Mouse (Mus musculus): ENCODE data around the gene Olfr1361.
A peak's percentile ranks its signal among the peaks of the same experiment; 100 is the strongest.

Olfr1361 gene

GRCm38 (mm10) chr13:21663286-21663685, at the start of gene Olfr1361:
Olfr1361 (minus strand) TSS chr13:21663386.
- no peak for DNase-seq

DNA sequence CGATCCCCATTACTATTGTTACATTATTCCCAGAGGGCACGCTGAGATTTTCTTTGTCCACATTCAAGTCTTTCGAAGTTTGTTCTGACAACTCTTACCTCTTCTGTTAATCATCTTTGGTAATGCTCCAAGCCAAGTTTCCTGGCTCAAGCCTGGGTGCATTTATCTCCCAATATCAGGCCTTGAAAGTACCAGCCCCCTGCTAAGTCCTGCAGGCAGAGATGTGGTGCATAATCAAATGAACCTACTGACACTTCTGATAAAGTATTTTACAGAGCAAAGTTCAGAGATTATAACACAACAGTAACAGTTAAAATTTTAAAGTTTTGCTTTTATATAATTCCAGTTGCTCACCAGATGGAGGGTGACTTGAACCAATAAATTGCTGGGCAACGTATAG, 48.5 kb upstream of the Olfr1361 start:
- DNase-seq, result no peak

GRCm38 (mm10) chr13:21710821-21711525, 47.8 kb upstream of the Olfr1361 start:
- peak; percentile 81 for DNase-seq

DNA sequence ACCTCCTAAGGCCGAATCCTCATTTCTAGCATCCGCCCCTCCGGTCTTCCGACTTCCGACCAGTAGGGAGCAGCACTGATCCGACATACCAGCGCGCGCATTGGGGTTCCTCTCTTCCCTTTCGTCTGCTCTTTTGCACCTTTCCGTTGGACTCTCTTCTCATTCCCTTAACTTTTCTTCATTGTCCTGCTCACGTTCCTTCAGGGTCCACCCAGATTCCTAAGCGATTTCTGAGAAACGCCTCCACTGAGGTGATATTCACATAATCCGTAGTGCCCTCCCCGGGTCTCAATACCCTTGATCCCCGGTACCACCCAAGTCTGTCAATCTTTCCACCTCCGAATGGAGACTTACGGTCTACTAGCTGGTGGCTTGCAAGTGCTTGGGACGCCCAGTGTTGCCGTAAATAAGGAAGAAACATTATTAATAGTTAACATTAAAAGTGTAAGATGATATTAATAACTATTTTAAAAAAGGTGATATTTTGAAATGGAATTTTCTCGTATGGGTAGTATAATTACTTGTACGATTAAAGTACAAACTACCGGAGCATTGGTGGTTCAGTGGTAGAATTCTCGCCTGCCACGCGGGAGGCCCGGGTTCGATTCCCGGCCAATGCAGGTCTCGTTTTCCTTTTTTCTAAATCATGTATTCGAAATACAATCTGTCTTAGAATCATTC, 47.0 kb upstream of the Olfr1361 start:
- peak; percentile 88 to 92 for DNase-seq

- no peak for DNase-seq
These were observed 43.5 kb upstream of the Olfr1361 start for GRCm38 (mm10) chr13:21706669-21707068.

DNA sequence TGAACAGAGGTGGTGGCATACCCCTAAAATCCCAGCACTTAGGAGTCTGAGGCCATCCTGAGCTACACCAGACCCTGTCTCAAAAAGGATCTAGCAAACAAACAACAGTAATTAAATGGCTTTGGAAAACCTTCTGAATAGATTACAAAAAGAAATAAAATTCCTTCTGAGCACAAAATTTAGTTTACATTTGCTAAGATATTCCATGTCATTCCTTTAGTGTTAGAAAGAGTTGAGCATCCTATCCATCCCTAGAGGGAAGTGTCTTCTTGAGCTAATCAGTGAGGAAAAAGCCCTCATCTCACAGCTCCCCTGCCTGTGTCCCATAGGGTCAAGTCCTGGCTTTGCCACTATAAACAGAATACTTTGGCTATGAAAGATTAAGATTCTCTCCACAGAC, 34.6 kb upstream of the Olfr1361 start, which contains the start of gene Olfr1359:
TSS of gene Olfr1359 (plus strand) at position 301 of the 400 bp plus-strand sequence.
- DNase-seq, result no peak

DNA sequence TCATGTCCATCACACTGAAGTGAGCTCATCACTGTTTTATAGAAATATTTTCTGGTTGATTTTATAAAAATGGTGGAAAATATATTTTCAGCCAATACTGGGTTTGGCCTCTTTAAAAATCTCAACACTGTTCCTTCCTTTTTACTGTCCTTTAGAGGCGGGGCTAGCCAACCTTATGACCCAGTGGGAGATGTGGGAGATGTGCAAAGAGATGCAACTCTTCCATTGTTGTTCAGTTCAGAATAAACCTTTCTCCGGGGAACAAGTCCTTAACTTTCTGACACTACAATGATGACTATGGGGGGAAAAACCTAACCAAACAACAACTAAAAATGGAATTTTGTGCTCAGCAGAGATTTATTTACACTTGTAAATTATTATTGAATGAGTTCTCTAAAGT, 14.1 kb upstream of the Olfr1361 start, which contains the start of gene Olfr1360:
TSS of gene Olfr1360 (minus strand) at position 101 of the 400 bp plus-strand sequence.
- no peak for DNase-seq

- DNase-seq, result no peak
These were observed 20.8 kb downstream of the Olfr1361 start, which contains the start of gene Olfr11 for GRCm38 (mm10) chr13:21642418-21642817. Olfr11 (minus strand) TSS chr13:21642518.

DNA sequence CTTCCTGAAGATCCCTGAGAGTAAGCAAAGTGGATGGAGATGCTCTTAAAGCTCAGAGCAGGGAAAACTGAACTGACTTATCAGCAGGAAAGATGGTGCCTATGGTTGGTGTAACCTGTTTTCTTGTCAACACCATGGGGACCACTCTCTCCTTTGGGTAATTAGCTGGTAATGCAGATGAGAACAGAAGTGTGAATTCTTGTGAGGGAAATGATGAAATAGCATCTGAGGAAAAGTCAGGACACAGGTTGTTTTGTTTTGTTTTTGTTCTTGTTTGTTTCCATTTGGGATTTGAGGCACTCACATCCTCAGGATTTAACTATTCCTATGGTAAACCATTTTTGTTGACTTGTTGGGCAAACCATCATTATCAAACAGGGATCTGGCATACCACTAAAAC, 49.3 kb downstream of the Olfr1361 start, which contains the start of gene Olfr1362:
TSS of gene Olfr1362 (minus strand) at position 101 of the 400 bp plus-strand sequence.
- DNase-seq, result no peak

All from thymus, postnatal 36 days (tissue).